ENCODE assay signal across 9 mouse cellular contexts in the genomic region with DNA sequence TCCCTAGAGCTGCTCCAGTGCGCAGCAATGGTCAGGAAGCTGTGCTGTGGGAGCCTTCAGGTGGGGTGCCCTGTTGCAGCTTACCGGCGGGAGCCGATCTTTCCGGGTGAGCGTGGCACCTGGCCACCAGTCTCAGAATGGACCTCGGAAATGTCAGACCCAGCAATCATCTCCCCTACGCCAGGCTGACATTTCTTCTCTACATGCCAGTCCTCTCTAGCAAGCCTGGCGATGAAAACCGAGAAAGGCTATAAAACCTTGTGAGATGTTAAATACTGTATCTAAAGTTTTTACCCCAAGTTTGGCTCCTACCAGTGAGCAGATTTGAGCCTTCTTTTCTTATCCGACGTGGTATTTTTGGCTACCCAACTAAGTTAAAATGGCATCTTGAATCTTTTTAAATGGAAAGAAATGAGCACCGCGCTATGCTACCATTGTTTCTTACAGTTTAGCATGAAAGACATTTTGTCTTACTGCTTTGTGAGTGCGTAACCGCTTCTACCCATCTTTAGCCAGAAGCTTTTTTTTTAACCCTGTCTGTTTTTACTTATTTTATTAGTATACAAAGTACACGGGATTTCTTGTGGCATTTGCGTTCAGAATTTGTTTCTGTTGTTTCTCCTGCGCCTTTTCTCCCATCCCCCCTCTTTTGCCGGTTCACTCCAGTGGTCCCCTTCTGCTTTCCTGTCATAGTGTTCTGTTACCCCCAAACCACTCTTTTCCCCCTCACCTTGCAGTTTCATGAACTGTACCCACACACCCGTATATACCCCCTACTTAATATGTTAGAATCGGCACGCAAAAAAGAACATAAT. TPM values are rescaled to one million over a fixed set of nuclear protein-coding genes. Genes with fewer than 3 reads are reported as not detected.
DNase-seq lines count a peak whose midpoint lies in the region; ATAC-seq and TF ChIP-seq lines count a peak whose summit lies in the region.
"Had no signal": no experiment of that assay in that cellular context is flagged by ENCODE, and none has a peak within 500 bp of the region (broad histone marks: within the 10 kb centered on the region; RNA-seq: fewer than 3 reads in every experiment).

No protein-coding gene starts in this region.

- TF ChIP-seq CTCF in E14TG2a.4 (conservative IDR thresholded peaks at IDR 0.05; ENCODE audit: low read length) = no peak

- no peaks in the 10 kb centered on the region for H3K36me3 ChIP-seq in erythroblast, embryonic 14.5 days (ENCODE audit: control insufficient read depth)
- no peaks in the 10 kb centered on the region for H3K36me3 ChIP-seq in E14TG2a.4 (ENCODE audit: insufficient read depth, low read length)
- no peaks in the 10 kb centered on the region for H3K36me3 ChIP-seq in forebrain, embryonic 13.5 days (ENCODE audit: poor library complexity, severe bottlenecking)
- no peaks in the 10 kb centered on the region for H3K36me3 ChIP-seq in liver, embryonic 12.5 days

- H3K4me1 ChIP-seq in erythroblast, embryonic 14.5 days (ENCODE audit: control insufficient read depth) = peaks cover 41% of the 10 kb centered on the region
- H3K4me1 ChIP-seq in E14TG2a.4 (replicated peaks; ENCODE audit: low read depth, low read length) = peaks cover 14% of the 10 kb centered on the region
- H3K4me1 ChIP-seq in forebrain, embryonic 13.5 days = peaks cover 12% of the 10 kb centered on the region; the same call in 1 of the 2 replicates
- peaks cover 33% of the 10 kb centered on the region for H3K4me1 ChIP-seq in liver, embryonic 12.5 days

- peak overlapping the region; percentile 82 for H3K4me3 ChIP-seq in erythroblast, embryonic 14.5 days (replicated peaks)
- peak overlapping the region; percentile 91 for H3K4me3 ChIP-seq in E14TG2a.4 (replicated peaks; ENCODE audit: low read length)
- peak overlapping the region; percentile 66 for H3K4me3 ChIP-seq in forebrain, embryonic 13.5 days
- H3K4me3 ChIP-seq in liver, embryonic 12.5 days = peak overlapping the region; percentile 76

- DNase-seq in right cerebral cortex, adult 18-20 months = no peak
- no peak for DNase-seq in c-Kit-positive CD71-positive TER-119-positive erythroid progenitor cells, embryonic 14.5 days (ENCODE audit: low spot score)

- H3K27me3 ChIP-seq in erythroblast, embryonic 14.5 days (ENCODE audit: control insufficient read depth) = peaks cover 11% of the 10 kb centered on the region
- peaks cover 7% of the 10 kb centered on the region for H3K27me3 ChIP-seq in E14TG2a.4 (ENCODE audit: insufficient read depth, low read length)
- peaks cover 8% of the 10 kb centered on the region for H3K27me3 ChIP-seq in forebrain, embryonic 13.5 days
- H3K27me3 ChIP-seq in liver, embryonic 12.5 days (replicated peaks) = no peaks in the 10 kb centered on the region; the same call in 1 of the 2 replicates

- H3K9me3 ChIP-seq in erythroblast, embryonic 14.5 days (ENCODE audit: control insufficient read depth, low read length) = no peaks in the 10 kb centered on the region; the same call in 1 of the 2 replicates
- no peaks in the 10 kb centered on the region for H3K9me3 ChIP-seq in E14TG2a.4 (ENCODE audit: low read length)
- H3K9me3 ChIP-seq in forebrain, embryonic 13.5 days (replicated peaks) = no peaks in the 10 kb centered on the region
- H3K9me3 ChIP-seq in liver, embryonic 12.5 days (replicated peaks) = no peaks in the 10 kb centered on the region

- H3K27ac ChIP-seq in forebrain, embryonic 13.5 days = peak overlapping the region; percentile 85
- peak overlapping the region; percentile 93 for H3K27ac ChIP-seq in liver, embryonic 12.5 days

- ATAC-seq in erythroblast, adult 5-6 weeks (replicated peaks; ENCODE audit: low FRiP score, poor library complexity, severe bottlenecking) = no peak
- no peak for ATAC-seq in forebrain, embryonic 13.5 days
- ATAC-seq in liver, embryonic 12.5 days = no peak
- ATAC-seq in megakaryocyte-erythroid progenitor cell, adult 5-6 weeks (replicated peaks; ENCODE audit: low FRiP score, low TSS enrichment, poor library complexity, severe bottlenecking) = no peak

- H3K4me2 ChIP-seq in forebrain, embryonic 13.5 days = peak overlapping the region; percentile 68
- H3K4me2 ChIP-seq in liver, embryonic 12.5 days = peak overlapping the region; percentile 93

- peak overlapping the region; percentile 82 for H3K9ac ChIP-seq in forebrain, embryonic 13.5 days
- H3K9ac ChIP-seq in liver, embryonic 12.5 days = peak overlapping the region; percentile 81

- 11% methylated on average over 23 of the region's 23 CpGs for WGBS in forebrain, embryonic 13.5 days
- 9% methylated on average over 23 of the region's 23 CpGs for WGBS in liver, embryonic 12.5 days (ENCODE audit: insufficient replicate concordance)

RNA-seq across cellular contexts. Expression of a gene that starts 0.6 kb away (rescaled TPM):
- 0.03 and 0.04 TPM in 2 replicates for polyA plus RNA-seq in erythroblast, embryonic 14.5 days (2012)
- 1.3 and 2.5 TPM in 2 replicates for total RNA-seq in erythroblast, adult 5-6 weeks (2015; ENCODE audit: low replicate concordance)
- total RNA-seq in erythroblast, adult 5-6 weeks (2017; ENCODE audit: low replicate concordance) = 2.9 and 5.2 TPM in 2 replicates
- polyA plus RNA-seq in forebrain, embryonic 13.5 days (2015; fragmentation: Nextera tagmentation; extraction: Ambion mirVana) = 18.9 and 21.3 TPM in 2 replicates
- 2.2 and 2.3 TPM in 2 replicates for polyA plus RNA-seq in liver, embryonic 12.5 days (2016; fragmentation: Nextera tagmentation; extraction: Ambion mirVana)
- 1.4 and 2.4 TPM in 2 replicates for total RNA-seq in megakaryocyte-erythroid progenitor cell, adult 5-6 weeks (2014; fragmentation: Nextera tagmentation)
- total RNA-seq in megakaryocyte-erythroid progenitor cell, adult 5-6 weeks (2017) = 2.2 and 4.6 TPM in 2 replicates

RNA-seq across cellular contexts. Expression of a gene that starts 5.9 kb away (rescaled TPM):
- polyA plus RNA-seq in erythroblast, embryonic 14.5 days (2012) = not detected in 2 replicates
- total RNA-seq in erythroblast, adult 5-6 weeks (2015; ENCODE audit: low replicate concordance) = 0.63 TPM in 1 of 2 replicates, not detected in the other
- total RNA-seq in erythroblast, adult 5-6 weeks (2017; ENCODE audit: low replicate concordance) = not detected in 2 replicates
- 7.1 and 8.0 TPM in 2 replicates for polyA plus RNA-seq in forebrain, embryonic 13.5 days (2015; fragmentation: Nextera tagmentation; extraction: Ambion mirVana)
- polyA plus RNA-seq in liver, embryonic 12.5 days (2016; fragmentation: Nextera tagmentation; extraction: Ambion mirVana) = 6.8 and 8.0 TPM in 2 replicates
- 6.3 and 13.1 TPM in 2 replicates for total RNA-seq in megakaryocyte-erythroid progenitor cell, adult 5-6 weeks (2014; fragmentation: Nextera tagmentation)
- 5.5 and 5.8 TPM in 2 replicates for total RNA-seq in megakaryocyte-erythroid progenitor cell, adult 5-6 weeks (2017)

RNA-seq across cellular contexts. Expression of a gene that starts 24.6 kb away (rescaled TPM):
- 0.19 TPM in 2 replicates for polyA plus RNA-seq in erythroblast, embryonic 14.5 days (2012)
- 10.4 and 24.9 TPM in 2 replicates for total RNA-seq in erythroblast, adult 5-6 weeks (2015; ENCODE audit: low replicate concordance)
- 6.7 and 13.4 TPM in 2 replicates for total RNA-seq in erythroblast, adult 5-6 weeks (2017; ENCODE audit: low replicate concordance)
- 17.9 and 19.3 TPM in 2 replicates for polyA plus RNA-seq in forebrain, embryonic 13.5 days (2015; fragmentation: Nextera tagmentation; extraction: Ambion mirVana)
- polyA plus RNA-seq in liver, embryonic 12.5 days (2016; fragmentation: Nextera tagmentation; extraction: Ambion mirVana) = 18.7 and 22.3 TPM in 2 replicates
- 35.8 and 79.7 TPM in 2 replicates for total RNA-seq in megakaryocyte-erythroid progenitor cell, adult 5-6 weeks (2014; fragmentation: Nextera tagmentation)
- total RNA-seq in megakaryocyte-erythroid progenitor cell, adult 5-6 weeks (2017) = 58.4 and 68.1 TPM in 2 replicates

RNA-seq across cellular contexts. Expression of a gene that starts 24.7 kb away (rescaled TPM):
- polyA plus RNA-seq in erythroblast, embryonic 14.5 days (2012) = 3.3 and 3.6 TPM in 2 replicates
- total RNA-seq in erythroblast, adult 5-6 weeks (2015; ENCODE audit: low replicate concordance) = 99.0 and 111 TPM in 2 replicates
- total RNA-seq in erythroblast, adult 5-6 weeks (2017; ENCODE audit: low replicate concordance) = 36.2 and 43.3 TPM in 2 replicates
- 249 and 253 TPM in 2 replicates for polyA plus RNA-seq in forebrain, embryonic 13.5 days (2015; fragmentation: Nextera tagmentation; extraction: Ambion mirVana)
- 216 and 221 TPM in 2 replicates for polyA plus RNA-seq in liver, embryonic 12.5 days (2016; fragmentation: Nextera tagmentation; extraction: Ambion mirVana)
- total RNA-seq in megakaryocyte-erythroid progenitor cell, adult 5-6 weeks (2014; fragmentation: Nextera tagmentation) = 306 and 339 TPM in 2 replicates
- 255 and 318 TPM in 2 replicates for total RNA-seq in megakaryocyte-erythroid progenitor cell, adult 5-6 weeks (2017)

RNA-seq across cellular contexts. Expression of a gene that starts 50.7 kb away (rescaled TPM):
- not detected in 2 replicates for polyA plus RNA-seq in erythroblast, embryonic 14.5 days (2012)
- 0.77 TPM in 1 of 2 replicates, not detected in the other for total RNA-seq in erythroblast, adult 5-6 weeks (2015; ENCODE audit: low replicate concordance)
- not detected in 2 replicates for total RNA-seq in erythroblast, adult 5-6 weeks (2017; ENCODE audit: low replicate concordance)
- polyA plus RNA-seq in forebrain, embryonic 13.5 days (2015; fragmentation: Nextera tagmentation; extraction: Ambion mirVana) = not detected in 2 replicates
- not detected in 2 replicates for polyA plus RNA-seq in liver, embryonic 12.5 days (2016; fragmentation: Nextera tagmentation; extraction: Ambion mirVana)
- not detected in 2 replicates for total RNA-seq in megakaryocyte-erythroid progenitor cell, adult 5-6 weeks (2014; fragmentation: Nextera tagmentation)
- not detected in 2 replicates for total RNA-seq in megakaryocyte-erythroid progenitor cell, adult 5-6 weeks (2017)
- total RNA-seq: left cerebral cortex, postnatal 25 days had no signal

Comparison
In these comparisons a context has a peak if more than half of its experiments do, and no peak if none do; other contexts are left out.
1. RNA of a gene that starts 24.6 kb away (polyA plus RNA-seq): 18.7 to 22.3 TPM in liver, embryonic 12.5 days and 17.9 to 19.3 TPM in forebrain, embryonic 13.5 days; 0.19 TPM in erythroblast, embryonic 14.5 days; every median in the first group is over 10 times any median in the second.
2. Peak in every context shown above with its lines, with median percentiles within 50 percentile points of each other: H3K4me3 ChIP-seq.